Mouse (Mus musculus): ENCODE results near the gene 4930438A08Rik.
"Not testable (repeated sequence)": the region's sequence is repeated elsewhere in the genome, so short reads cannot be mapped to it uniquely, and the experiment has no call there.

4930438A08Rik gene

GRCm38 (mm10) chr11:58274572-58274971, at the start of gene 4930438A08Rik:
Gene 4930438A08Rik, plus strand, starts transcription at chr11:58274799.
- no peak for DNase-seq (ENCODE audit: low read depth, low spot score)

- not testable (repeated sequence) for DNase-seq (ENCODE audit: low read depth, low spot score)
Observed at GRCm38 (mm10) chr11:58224872-58225271, 49.7 kb upstream of the 4930438A08Rik start.

GRCm38 (mm10) chr11:58225655-58226054, 48.9 kb upstream of the 4930438A08Rik start:
- peak; percentile 74 for DNase-seq (ENCODE audit: low read depth, low spot score)

- DNase-seq (ENCODE audit: low read depth, low spot score) = no peak
Observed at GRCm38 (mm10) chr11:58226425-58226824, 48.2 kb upstream of the 4930438A08Rik start.

GRCm38 (mm10) chr11:58228021-58228420, 46.6 kb upstream of the 4930438A08Rik start:
- DNase-seq (ENCODE audit: low read depth, low spot score) = not testable (repeated sequence)

GRCm38 (mm10) chr11:58230396-58230910, 44.1 kb upstream of the 4930438A08Rik start:
- no peak for DNase-seq (ENCODE audit: low read depth, low spot score)

- DNase-seq (ENCODE audit: low read depth, low spot score) = no peak
Observed at GRCm38 (mm10) chr11:58231156-58231555, 43.4 kb upstream of the 4930438A08Rik start.

- DNase-seq (ENCODE audit: low read depth, low spot score) = not testable (repeated sequence)
Observed at GRCm38 (mm10) chr11:58234551-58234950, 40.0 kb upstream of the 4930438A08Rik start.

GRCm38 (mm10) chr11:58235152-58235551, 39.4 kb upstream of the 4930438A08Rik start:
- DNase-seq (ENCODE audit: low read depth, low spot score) = peak; percentile 94

- peak; percentile 96 for DNase-seq (ENCODE audit: low read depth, low spot score)
Observed at GRCm38 (mm10) chr11:58238840-58239791, 35.5 kb upstream of the 4930438A08Rik start.

GRCm38 (mm10) chr11:58247294-58247693, 27.3 kb upstream of the 4930438A08Rik start:
- DNase-seq (ENCODE audit: low read depth, low spot score) = no peak

- no peak for DNase-seq (ENCODE audit: low read depth, low spot score)
Observed at GRCm38 (mm10) chr11:58249203-58249981, 25.2 kb upstream of the 4930438A08Rik start.

GRCm38 (mm10) chr11:58250550-58250949, 24.0 kb upstream of the 4930438A08Rik start:
- no peak for DNase-seq (ENCODE audit: low read depth, low spot score)

- DNase-seq (ENCODE audit: low read depth, low spot score) = no peak
Observed at GRCm38 (mm10) chr11:58254411-58254810, 20.2 kb upstream of the 4930438A08Rik start.

- DNase-seq (ENCODE audit: low read depth, low spot score) = no peak
Observed at GRCm38 (mm10) chr11:58257816-58258215, 16.8 kb upstream of the 4930438A08Rik start.

- DNase-seq (ENCODE audit: low read depth, low spot score) = no peak
Observed at GRCm38 (mm10) chr11:58260156-58260555, 14.4 kb upstream of the 4930438A08Rik start.

- DNase-seq (ENCODE audit: low read depth, low spot score) = no peak
Observed at GRCm38 (mm10) chr11:58261826-58262225, 12.8 kb upstream of the 4930438A08Rik start.

- no peak for DNase-seq (ENCODE audit: low read depth, low spot score)
Observed at GRCm38 (mm10) chr11:58262336-58262735, 12.3 kb upstream of the 4930438A08Rik start.

- no peak for DNase-seq (ENCODE audit: low read depth, low spot score)
Observed at GRCm38 (mm10) chr11:58263516-58263915, 11.1 kb upstream of the 4930438A08Rik start.

GRCm38 (mm10) chr11:58264546-58264945, 10.1 kb upstream of the 4930438A08Rik start:
- no peak for DNase-seq (ENCODE audit: low read depth, low spot score)

GRCm38 (mm10) chr11:58268285-58268684, 6.3 kb upstream of the 4930438A08Rik start:
- DNase-seq (ENCODE audit: low read depth, low spot score) = no peak

GRCm38 (mm10) chr11:58275756-58276155, 1.2 kb downstream of the 4930438A08Rik start:
- no peak for DNase-seq (ENCODE audit: low read depth, low spot score)

Measured in ZHBTc4 (cell line).